Mouse (Mus musculus): ENCODE measurements at regions not wholly inside any gene's neighbourhood (a gene's known extent, or its start where the extent isn't known, plus 50 kb on each side); places are given as distances from the start of the nearest gene placed in this dataset.

DNA sequence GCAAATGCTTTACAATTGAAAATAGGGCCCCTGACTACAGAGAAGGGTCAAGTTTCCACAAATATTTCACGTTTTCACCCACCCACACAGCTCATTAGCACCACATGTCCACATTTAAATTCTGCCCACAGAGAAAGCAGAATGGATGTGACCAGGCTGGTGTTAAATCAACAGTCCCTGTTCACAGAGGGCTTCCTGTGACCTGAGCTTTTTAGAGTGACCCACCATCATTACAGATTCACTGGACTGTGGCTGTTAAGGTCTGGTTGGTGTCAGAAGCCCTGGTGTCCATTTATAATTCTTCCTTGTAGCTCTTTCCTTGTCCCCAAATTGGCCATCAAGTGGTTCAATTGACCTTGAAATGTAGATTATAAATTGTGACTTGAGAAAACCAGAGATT, 553.2 kb upstream of the Auts2 start:
- H3K4me3 ChIP-seq, result no peak overlapping the region
- no peak for DNase-seq
- intact Hi-C loops (cut with DNase I), result no loop called here
- no peak for TF ChIP-seq CTCF (IDR thresholded peaks at IDR 0.05)
- H3K27ac ChIP-seq, result no peak overlapping the region

DNA sequence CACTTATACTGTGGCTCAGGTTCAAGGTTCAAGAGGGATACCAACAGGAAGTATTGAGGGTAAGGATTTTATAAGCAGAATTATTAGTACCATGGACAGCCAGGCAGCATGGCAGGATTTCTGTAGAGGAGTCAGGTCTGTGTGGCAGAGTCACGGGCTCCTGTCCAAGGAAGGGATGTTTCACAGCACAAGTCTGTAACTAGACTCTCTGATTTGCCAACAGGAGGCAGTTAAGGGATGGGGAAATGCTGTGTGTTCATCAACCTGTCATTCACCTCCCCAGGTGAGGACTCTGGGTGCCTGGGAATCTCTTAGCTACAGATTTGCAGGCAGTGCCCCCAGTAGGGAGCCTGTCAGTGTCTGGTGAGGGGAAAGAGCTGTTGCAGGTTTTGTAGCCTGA, 541.7 kb upstream of the Auts2 start:
- no peak for DNase-seq
- no peak for TF ChIP-seq CTCF (IDR thresholded peaks at IDR 0.05)
- Histone ChIP-seq H3K27ac (no peak overlapping the region), H3K4me3 (no peak overlapping the region)
- intact Hi-C loops (cut with DNase I), result no loop called here

DNA sequence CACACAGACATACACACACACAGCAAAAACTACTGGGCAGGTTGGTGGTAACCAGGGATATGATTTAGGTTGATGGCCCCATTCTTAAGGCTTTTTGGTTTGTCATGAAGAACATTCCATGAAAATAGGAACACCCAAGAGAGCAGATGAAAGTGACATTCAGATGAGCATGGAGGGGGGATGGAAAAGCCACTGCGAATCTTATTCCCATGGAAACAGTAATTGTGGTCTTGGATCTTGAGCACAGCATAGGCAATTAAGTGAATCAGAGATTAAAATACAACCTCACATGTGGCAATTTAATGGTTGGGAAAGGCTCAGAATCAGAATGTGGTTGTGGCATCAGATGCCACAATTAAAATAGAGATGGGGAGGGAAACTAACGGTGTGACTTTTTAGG, 537.6 kb upstream of the Auts2 start:
- no peak for DNase-seq
- Histone ChIP-seq H3K4me3 (no peak overlapping the region), H3K27ac (no peak overlapping the region)
- intact Hi-C loops (cut with DNase I), result no loop called here
- no peak for TF ChIP-seq CTCF (IDR thresholded peaks at IDR 0.05)

GRCm38 (mm10) chr5:133078916-133079315, 535.8 kb upstream of the Auts2 start:
- Histone ChIP-seq H3K27ac (no peak overlapping the region), H3K4me3 (no peak overlapping the region)
- no peak for TF ChIP-seq CTCF (IDR thresholded peaks at IDR 0.05)
- intact Hi-C loops (cut with DNase I), result no loop called here
- no peak for DNase-seq

- intact Hi-C loops (cut with DNase I), result no loop called here
- DNase-seq, result no peak
- TF ChIP-seq CTCF (IDR thresholded peaks at IDR 0.05), result no peak
- H3K4me3 ChIP-seq, result no peak overlapping the region
- no peak overlapping the region for H3K27ac ChIP-seq
These were observed 535.2 kb upstream of the Auts2 start for GRCm38 (mm10) chr5:133078390-133078789.

GRCm38 (mm10) chr5:133073317-133073716, 530.2 kb upstream of the Auts2 start:
- no peak overlapping the region for H3K27ac ChIP-seq
- intact Hi-C loops (cut with DNase I), result no loop called here
- TF ChIP-seq CTCF (IDR thresholded peaks at IDR 0.05), result no peak
- DNase-seq, result no peak
- no peak overlapping the region for H3K4me3 ChIP-seq

- intact Hi-C loops (cut with DNase I), result no loop called here
- no peak for TF ChIP-seq CTCF (IDR thresholded peaks at IDR 0.05)
- no peak for DNase-seq
- no peak overlapping the region for H3K4me3 ChIP-seq
- H3K27ac ChIP-seq, result no peak overlapping the region
These were observed 527.0 kb upstream of the Auts2 start for GRCm38 (mm10) chr5:133070141-133070540.

DNA sequence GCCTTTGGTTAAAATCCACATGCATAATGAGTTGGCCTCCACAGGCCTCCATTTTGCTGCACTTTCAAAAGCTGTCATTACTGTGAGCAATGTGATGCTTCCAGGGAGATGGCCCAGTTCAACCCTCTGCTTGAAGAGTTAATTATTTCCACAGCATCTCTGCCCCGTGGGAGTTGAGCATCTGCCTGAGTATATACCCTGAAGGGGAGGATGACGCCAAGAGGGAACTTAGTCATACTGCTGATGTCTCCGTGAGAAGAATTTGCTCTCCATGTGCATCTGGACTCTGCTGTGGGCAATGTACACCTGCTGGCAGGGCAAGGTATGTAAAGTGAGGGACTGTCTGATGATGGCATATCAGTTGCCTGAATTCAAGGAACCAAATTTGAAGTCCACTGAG, 519.3 kb upstream of the Auts2 start:
- TF ChIP-seq CTCF (IDR thresholded peaks at IDR 0.05), result no peak
- DNase-seq, result no peak
- intact Hi-C loops (cut with DNase I), result no loop called here
- Histone ChIP-seq H3K27ac (no peak overlapping the region), H3K4me3 (no peak overlapping the region)

DNA sequence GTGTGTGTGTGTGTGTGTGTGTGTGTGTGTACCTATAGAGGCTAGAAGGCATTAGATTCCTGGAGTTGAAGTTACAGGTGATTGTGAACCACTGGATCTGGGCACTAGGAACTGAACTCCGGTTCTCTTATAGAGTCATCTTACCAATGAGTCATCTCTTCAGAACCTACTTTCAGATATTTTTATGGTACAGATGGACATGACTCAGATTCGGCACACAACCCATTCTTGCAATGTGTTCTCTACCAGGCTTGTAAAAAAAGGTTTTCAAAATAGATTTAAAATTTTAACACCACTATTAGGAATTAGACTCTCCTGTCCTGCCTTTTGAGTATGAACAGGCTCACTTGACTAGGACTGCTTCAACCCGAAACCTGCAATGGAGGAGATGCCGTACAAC, 504.3 kb upstream of the Auts2 start:
- Histone ChIP-seq H3K27ac (no peak overlapping the region), H3K4me3 (no peak overlapping the region)
- no peak for DNase-seq
- intact Hi-C loops (cut with DNase I), result no loop called here
- TF ChIP-seq CTCF (IDR thresholded peaks at IDR 0.05), result no peak

GRCm38 (mm10) chr5:133045637-133046036, 502.5 kb upstream of the Auts2 start:
- no peak for TF ChIP-seq CTCF (IDR thresholded peaks at IDR 0.05)
- no peak overlapping the region for H3K27ac ChIP-seq
- no peak for DNase-seq
- no peak overlapping the region for H3K4me3 ChIP-seq
- intact Hi-C loops (cut with DNase I), result no loop called here

- H3K4me3 ChIP-seq, result no peak overlapping the region
- no peak for DNase-seq
- no peak for TF ChIP-seq CTCF (IDR thresholded peaks at IDR 0.05)
- H3K27ac ChIP-seq, result no peak overlapping the region
- intact Hi-C loops (cut with DNase I), result no loop called here
These were observed 484.4 kb upstream of the Auts2 start for GRCm38 (mm10) chr5:133027590-133027989.

DNA sequence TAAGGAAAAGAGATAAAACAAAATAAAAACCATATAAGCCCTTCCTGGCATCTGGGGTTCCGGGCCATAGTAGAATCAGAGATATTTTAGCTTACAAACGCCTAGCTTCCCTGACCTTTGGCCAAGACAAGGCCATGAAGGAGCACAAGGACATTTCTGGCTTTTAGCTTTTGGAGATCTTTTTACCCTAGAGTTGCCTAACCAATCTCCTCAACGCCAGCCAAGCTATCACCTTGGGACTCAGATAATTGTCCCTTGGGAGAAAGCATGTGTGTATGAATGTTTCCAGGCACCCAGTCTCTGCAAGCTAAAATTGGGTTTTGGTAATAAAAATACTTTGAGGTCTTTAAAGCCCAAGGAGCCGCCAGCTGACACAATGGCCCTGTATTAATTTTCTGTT, 482.0 kb upstream of the Auts2 start:
- Histone ChIP-seq H3K27ac (no peak overlapping the region), H3K4me3 (no peak overlapping the region)
- no peak for DNase-seq
- intact Hi-C loops (cut with DNase I), result no loop called here
- no peak for TF ChIP-seq CTCF (IDR thresholded peaks at IDR 0.05)

GRCm38 (mm10) chr5:133020821-133021220, 477.7 kb upstream of the Auts2 start:
- no peak overlapping the region for H3K4me3 ChIP-seq
- TF ChIP-seq CTCF (IDR thresholded peaks at IDR 0.05), result no peak
- DNase-seq, result no peak
- no peak overlapping the region for H3K27ac ChIP-seq
- intact Hi-C loops (cut with DNase I), result no loop called here

- H3K27ac ChIP-seq, result no peak overlapping the region
- intact Hi-C loops (cut with DNase I), result no loop called here
- H3K4me3 ChIP-seq, result no peak overlapping the region
- no peak for DNase-seq
- no peak for TF ChIP-seq CTCF (IDR thresholded peaks at IDR 0.05)
These were observed 477.0 kb upstream of the Auts2 start for GRCm38 (mm10) chr5:133020116-133020515.

Measured in gastrocnemius, adult 2 months (tissue).